Mouse (Mus musculus) mouse embryonic stem cell (cell line): ENCODE results near the gene Fam205a3.
"Not testable (repeated sequence)": the region's sequence is repeated elsewhere in the genome, so short reads cannot be mapped to it uniquely, and the experiment has no call there.

Experiments used
- in situ Hi-C, 2 experiments: fragments of 300-500 bp; cut with MboI; formaldehyde crosslinking; loops; 1 replicate in 1 of 2; 3 replicates in 1 of 2; pipeline ENCODE4 v1.14.3; 2019 to 2020; ENCODE audit warnings: low sequenced_read_pairs in 2 of 2, low pct_unique_long_range_greater_than_20kb in 1 of 2, mixed read lengths in 1 of 2; ENCODE audit not compliant: unreplicated experiment in 1 of 2

Gene Fam205a3

DNA sequence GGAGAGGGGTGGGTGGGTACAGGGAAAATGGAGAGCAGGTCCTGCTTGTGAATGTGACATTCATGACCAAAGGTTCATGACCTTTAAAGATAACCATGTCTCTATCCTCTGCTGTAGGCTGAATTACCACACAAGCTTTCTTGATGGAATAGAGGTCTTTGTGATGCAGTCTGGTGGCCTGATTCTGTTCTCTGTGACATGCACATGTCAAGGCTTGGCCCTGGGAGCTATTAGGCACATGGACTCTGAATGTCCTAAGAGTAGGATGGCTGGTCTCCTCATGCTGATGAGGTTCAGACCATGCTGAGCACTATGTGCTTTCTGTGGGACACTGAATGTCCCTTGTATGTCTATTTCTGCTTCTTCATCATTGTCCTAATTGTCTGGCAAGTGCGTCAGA lies at the start of gene Fam205a3:
TSS of gene Fam205a3 (plus strand) at position 301 of the 400 bp plus-strand sequence.
- in situ Hi-C loops = not testable (repeated sequence)

DNA sequence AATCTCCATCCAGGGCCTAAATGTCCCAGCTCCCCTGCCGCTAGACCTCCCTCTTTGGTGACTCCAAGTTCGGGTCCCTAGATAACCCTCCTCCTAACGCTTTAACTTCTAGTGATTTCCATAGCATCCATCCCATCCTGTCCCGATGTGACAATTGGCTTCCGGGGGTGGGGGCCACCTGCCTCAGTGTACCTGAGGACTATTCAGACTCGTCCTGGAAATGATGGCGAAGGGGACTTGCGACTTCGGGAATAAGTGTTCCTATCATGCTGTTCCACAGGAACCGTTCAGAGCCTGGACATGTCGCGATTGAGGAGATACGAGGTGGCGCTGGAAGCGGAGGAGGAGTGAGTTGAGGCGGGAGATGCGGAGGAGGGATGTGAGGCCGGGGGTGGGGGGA lies 24.2 kb upstream of the Fam205a3 start, which contains the start of gene Gm21953:
TSS of gene Gm21953 (plus strand) at position 301 of the 400 bp plus-strand sequence.
- in situ Hi-C loops = not testable (repeated sequence)
